In the genomic region with DNA sequence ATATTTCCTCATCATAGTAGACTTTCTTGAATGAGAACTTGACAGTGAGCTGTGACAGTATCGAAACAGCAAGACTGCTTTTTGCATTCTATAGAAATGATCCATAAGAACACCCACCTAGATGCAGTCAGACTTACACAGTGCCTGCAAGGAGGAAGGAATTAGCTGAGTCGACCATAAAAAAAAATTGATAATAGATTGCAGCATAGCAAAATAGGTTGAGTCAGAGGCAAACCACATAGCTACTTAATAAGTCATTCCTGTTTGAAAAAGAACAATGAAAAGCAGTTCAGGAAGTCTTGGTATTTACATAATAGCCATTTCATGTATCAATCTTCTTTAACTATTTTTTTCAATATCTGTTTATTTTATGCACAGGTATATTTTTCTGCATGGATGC, we compare ENCODE assay signal across 21 mouse cellular contexts.
DNase-seq lines count a peak whose midpoint lies in the region; TF ChIP-seq lines count a peak whose summit lies in the region.
"Had no signal": no experiment of that assay in that cellular context is flagged by ENCODE, and none has a peak within 500 bp of the region (broad histone marks: within the 10 kb centered on the region; RNA-seq: fewer than 3 reads in every experiment).

No protein-coding gene starts in this region.

- no peak overlapping the region for H3ac ChIP-seq in C2C12 (ENCODE audit: control insufficient read depth, insufficient read length, low read depth)

- H3K36me3 ChIP-seq in C2C12 (ENCODE audit: control insufficient read depth, insufficient read depth), result no peaks in the 10 kb centered on the region
- H3K36me3 ChIP-seq: embryonic facial prominence, embryonic 13.5 days; embryonic facial prominence, embryonic 15.5 days; forebrain, embryonic 10.5 days; forebrain, embryonic 12.5 days had no signal

- DNase-seq in NIH3T3 (ENCODE audit: low read depth) (peak; percentile 42), MN1 (ENCODE audit: low spot score) (no peak)
- DNase-seq in thymus, postnatal 36 days, result no peak
- DNase-seq in adrenal gland, postnatal 14 days, result no peak
- DNase-seq: adrenal gland, adult 8-10 months; adrenal gland, postnatal 25 days; B cell, adult 2 months; cerebellum, adult 11 months; cerebellum, adult 18-20 months; cerebellum, adult 8-10 months; cerebellum, adult 9-11 months; cerebellum, postnatal 14 days; cerebellum, postnatal 36 days; embryo, embryonic 11 days had no signal

- no peaks in the 10 kb centered on the region for H3K79me2 ChIP-seq in C2C12 (ENCODE audit: control insufficient read depth, insufficient read depth)

- TF ChIP-seq CTCF in C2C12 (IDR thresholded peaks at IDR 0.05; ENCODE audit: control insufficient read depth, insufficient read depth, insufficient read length), result no peak

- no peak overlapping the region for H3K4me3 ChIP-seq in C2C12 (ENCODE audit: insufficient read depth, poor library complexity, severe bottlenecking)
- H3K4me3 ChIP-seq: embryonic facial prominence, embryonic 13.5 days; embryonic facial prominence, embryonic 15.5 days; erythroblast, embryonic 14.5 days; forebrain, embryonic 10.5 days; forebrain, embryonic 12.5 days had no signal

- H3K27me3 ChIP-seq in C2C12 (ENCODE audit: control insufficient read depth, insufficient read depth, insufficient read length), result no peaks in the 10 kb centered on the region
- H3K27me3 ChIP-seq: embryonic facial prominence, embryonic 13.5 days; embryonic facial prominence, embryonic 15.5 days; forebrain, embryonic 12.5 days; Patski had no signal

- H3K79me3 ChIP-seq in C2C12 (ENCODE audit: low read depth), result no peaks in the 10 kb centered on the region

TF ChIP-seq in C2C12, 6 proteins besides CTCF, POLR2A, EP300 and RAD21:
- TF ChIP-seq MYOD1 (IDR thresholded peaks at IDR 0.05; ENCODE audit: control insufficient read depth, insufficient read length, low read depth) (no peak), FOSL1 (IDR thresholded peaks at IDR 0.05; ENCODE audit: insufficient read depth, low read length, poor library complexity, severe bottlenecking) (no peak), CEBPB (IDR thresholded peaks at IDR 0.05; ENCODE audit: low read depth) (peak; percentile 67)
